Mouse (Mus musculus): ENCODE data around the gene Actn4. TPM values are rescaled to one million over a fixed set of nuclear protein-coding genes. Genes with fewer than 3 reads are reported as not detected.
A peak's percentile ranks its signal among the peaks of the same experiment; 100 is the strongest.

Actn4 gene
- polyA plus RNA-seq, 1 experiment from 2014 or later, result 191 TPM

- no peak overlapping the region for H3K4me3 ChIP-seq (ENCODE audit: low read depth, low read length)
- H3K36me3 ChIP-seq (ENCODE audit: control insufficient read depth, insufficient read depth, low read length), result peaks cover 4% of the 10 kb centered on the region
- WGBS, result 89% methylated on average over 4 of the region's 5 CpGs
- H3K4me1 ChIP-seq (replicated peaks; ENCODE audit: control insufficient read depth, insufficient read depth, low read length), result 0 out of 2 replicates have a peak, but pooled peaks cover 3% of the 10 kb centered on the region
- DNase-seq (ENCODE audit: low spot score), result no peak
- H3K27me3 ChIP-seq (replicated peaks; ENCODE audit: control insufficient read depth, insufficient read depth, low read length), result no peaks in the 10 kb centered on the region
- no peak for ATAC-seq (replicated peaks; ENCODE audit: low FRiP score)
- no peak overlapping the region for H3K27ac ChIP-seq (ENCODE audit: low read depth, low read length)
- no peak overlapping the region for H3K4me2 ChIP-seq
- H3K9me3 ChIP-seq (ENCODE audit: control insufficient read depth, low read length), result no peaks in the 10 kb centered on the region
- H3K9ac ChIP-seq (ENCODE audit: low read depth, low read length), result no peak overlapping the region
These were observed 4.0 kb upstream of the Actn4 start for GRCm38 (mm10) chr7:28966181-28966580.

GRCm38 (mm10) chr7:28965346-28965840, 3.3 kb upstream of the Actn4 start:
- no peak for ATAC-seq (replicated peaks; ENCODE audit: low FRiP score)
- Histone ChIP-seq H3K36me3 (ENCODE audit: control insufficient read depth, insufficient read depth, low read length) (no peaks in the 10 kb centered on the region), H3K4me3 (ENCODE audit: low read depth, low read length) (no peak overlapping the region), H3K4me1 (replicated peaks; ENCODE audit: control insufficient read depth, insufficient read depth, low read length) (peaks cover 8% of the 10 kb centered on the region), H3K9ac (ENCODE audit: low read depth, low read length) (0 out of 2 replicates have a peak overlapping the region, but pooled peaks have one; percentile 11), H3K9me3 (ENCODE audit: control insufficient read depth, low read length) (no peaks in the 10 kb centered on the region), H3K27me3 (replicated peaks; ENCODE audit: control insufficient read depth, insufficient read depth, low read length) (no peaks in the 10 kb centered on the region), H3K4me2 (no peak overlapping the region), H3K27ac (ENCODE audit: low read depth, low read length) (no peak overlapping the region)
- WGBS, result 86% methylated on average over 5 of the region's 5 CpGs
- no peak for DNase-seq (ENCODE audit: low spot score)

DNA sequence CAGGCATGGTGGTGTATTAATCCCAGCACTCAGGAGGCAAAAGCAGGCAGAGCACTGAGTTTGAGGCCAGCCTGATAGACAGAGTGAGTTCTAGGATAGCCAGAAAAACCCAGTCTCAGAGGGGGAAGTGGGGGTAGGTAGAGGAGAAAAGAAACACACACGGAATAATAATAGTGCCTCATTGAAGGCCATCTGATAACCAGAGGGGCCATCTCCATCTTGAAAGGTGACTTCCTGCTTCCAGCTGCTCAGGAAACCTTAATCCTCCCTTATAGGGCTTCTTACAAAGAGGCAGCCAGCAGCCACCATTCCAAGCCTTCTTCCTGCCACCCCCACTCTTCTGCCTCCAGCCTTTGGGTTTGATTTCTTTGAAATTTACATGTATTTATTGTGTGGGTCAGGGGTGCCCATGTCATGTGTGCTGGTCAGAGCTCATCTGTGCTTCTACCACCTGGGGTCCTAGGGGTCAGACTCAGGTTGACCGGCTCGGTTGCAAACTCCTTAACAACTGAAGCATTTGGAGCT, 1.3 kb upstream of the Actn4 start:
- no peak for ATAC-seq (replicated peaks; ENCODE audit: low FRiP score)
- no peak overlapping the region for H3K4me3 ChIP-seq (ENCODE audit: low read depth, low read length)
- no peak for DNase-seq (ENCODE audit: low spot score)
- no peak overlapping the region for H3K9ac ChIP-seq (ENCODE audit: low read depth, low read length)
- WGBS, result 71% methylated on average over 3 of the region's 3 CpGs
- no peaks in the 10 kb centered on the region for H3K27me3 ChIP-seq (replicated peaks; ENCODE audit: control insufficient read depth, insufficient read depth, low read length)
- no peak overlapping the region for H3K4me2 ChIP-seq
- H3K9me3 ChIP-seq (ENCODE audit: control insufficient read depth, low read length), result no peaks in the 10 kb centered on the region
- H3K27ac ChIP-seq (ENCODE audit: low read depth, low read length), result no peak overlapping the region
- H3K4me1 ChIP-seq (replicated peaks; ENCODE audit: control insufficient read depth, insufficient read depth, low read length), result peaks cover 27% of the 10 kb centered on the region
- no peaks in the 10 kb centered on the region for H3K36me3 ChIP-seq (ENCODE audit: control insufficient read depth, insufficient read depth, low read length)

DNA sequence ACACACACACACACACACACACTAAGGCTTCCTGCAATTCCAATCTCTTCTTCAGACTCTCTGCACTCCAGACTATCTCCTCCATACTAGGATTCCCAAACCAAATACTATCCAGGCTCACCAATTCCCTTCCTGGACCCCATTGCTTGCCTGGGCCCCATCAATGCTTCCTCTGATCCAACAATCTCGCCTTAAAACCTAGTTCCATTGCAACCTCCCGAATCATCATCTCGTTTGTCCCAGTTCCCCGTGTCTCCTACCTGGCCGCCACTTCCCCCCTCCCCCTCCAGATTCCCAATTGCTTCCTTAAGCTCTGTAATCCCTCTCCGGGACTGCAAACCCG, 585 bp downstream of the Actn4 start:
- ATAC-seq (replicated peaks; ENCODE audit: low FRiP score), result no peak
- peak overlapping the region; percentile 98 for H3K4me2 ChIP-seq
- WGBS, result 1% methylated on average over 7 of the region's 7 CpGs

DNA sequence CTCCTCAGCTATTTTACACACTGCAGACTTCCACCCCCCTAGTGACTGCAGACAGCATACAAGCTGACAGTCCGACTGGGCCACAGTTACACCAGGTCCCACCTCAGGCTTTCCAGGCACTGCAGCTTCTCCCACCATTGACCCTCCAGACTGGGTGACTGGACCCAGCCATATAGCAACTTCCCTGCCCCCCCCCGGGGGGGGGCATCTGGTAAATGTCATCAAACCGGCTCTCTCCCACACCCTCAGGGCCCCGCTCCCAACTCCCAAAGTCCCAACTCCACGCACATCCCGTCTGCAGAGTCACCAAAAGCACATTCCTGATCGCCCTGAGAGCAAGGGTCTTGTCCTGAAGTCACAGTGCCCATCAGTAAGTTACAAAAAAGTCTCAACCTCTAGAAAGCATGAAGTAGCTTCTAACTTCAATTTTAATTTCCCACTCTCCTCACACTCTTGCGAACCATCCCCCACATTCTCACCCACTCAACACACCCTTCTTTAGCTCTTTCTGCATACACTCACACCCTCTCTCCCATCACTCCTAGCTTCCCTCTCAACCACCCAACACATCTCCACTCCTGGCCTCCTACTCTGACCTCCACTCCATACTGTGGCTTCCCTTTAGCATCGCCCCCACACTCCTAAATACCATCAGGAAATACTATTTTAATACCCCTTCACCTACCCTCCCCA, 1.6 kb downstream of the Actn4 start:
- Histone ChIP-seq H3K9me3 (ENCODE audit: control insufficient read depth, low read length) (no peaks in the 10 kb centered on the region), H3K27ac (ENCODE audit: low read depth, low read length) (peak overlapping the region; percentile 62), H3K4me1 (replicated peaks; ENCODE audit: control insufficient read depth, insufficient read depth, low read length) (peaks cover 55% of the 10 kb centered on the region), H3K4me3 (ENCODE audit: low read depth, low read length) (peak overlapping the region; percentile 98), H3K4me2 (peak overlapping the region; percentile 98), H3K27me3 (replicated peaks; ENCODE audit: control insufficient read depth, insufficient read depth, low read length) (no peaks in the 10 kb centered on the region), H3K9ac (ENCODE audit: low read depth, low read length) (peak overlapping the region; percentile 99), H3K36me3 (ENCODE audit: control insufficient read depth, insufficient read depth, low read length) (peaks cover 2% of the 10 kb centered on the region; the same call in 1 of the 2 replicates)
- WGBS, result 27% methylated on average over 9 of the region's 9 CpGs
- no peak for ATAC-seq (replicated peaks; ENCODE audit: low FRiP score)
- DNase-seq (ENCODE audit: low spot score), result no peak

More for the DNA sequence above, 585 bp downstream of the Actn4 start:
- DNase-seq (ENCODE audit: low spot score), result no peak
- Histone ChIP-seq H3K9ac (ENCODE audit: low read depth, low read length) (peak overlapping the region; percentile 99), H3K27me3 (replicated peaks; ENCODE audit: control insufficient read depth, insufficient read depth, low read length) (no peaks in the 10 kb centered on the region), H3K36me3 (ENCODE audit: control insufficient read depth, insufficient read depth, low read length) (no peaks in the 10 kb centered on the region), H3K4me3 (ENCODE audit: low read depth, low read length) (peak overlapping the region; percentile 98), H3K9me3 (ENCODE audit: control insufficient read depth, low read length) (no peaks in the 10 kb centered on the region), H3K4me1 (replicated peaks; ENCODE audit: control insufficient read depth, insufficient read depth, low read length) (peaks cover 44% of the 10 kb centered on the region), H3K27ac (ENCODE audit: low read depth, low read length) (peak overlapping the region; percentile 86)

DNA sequence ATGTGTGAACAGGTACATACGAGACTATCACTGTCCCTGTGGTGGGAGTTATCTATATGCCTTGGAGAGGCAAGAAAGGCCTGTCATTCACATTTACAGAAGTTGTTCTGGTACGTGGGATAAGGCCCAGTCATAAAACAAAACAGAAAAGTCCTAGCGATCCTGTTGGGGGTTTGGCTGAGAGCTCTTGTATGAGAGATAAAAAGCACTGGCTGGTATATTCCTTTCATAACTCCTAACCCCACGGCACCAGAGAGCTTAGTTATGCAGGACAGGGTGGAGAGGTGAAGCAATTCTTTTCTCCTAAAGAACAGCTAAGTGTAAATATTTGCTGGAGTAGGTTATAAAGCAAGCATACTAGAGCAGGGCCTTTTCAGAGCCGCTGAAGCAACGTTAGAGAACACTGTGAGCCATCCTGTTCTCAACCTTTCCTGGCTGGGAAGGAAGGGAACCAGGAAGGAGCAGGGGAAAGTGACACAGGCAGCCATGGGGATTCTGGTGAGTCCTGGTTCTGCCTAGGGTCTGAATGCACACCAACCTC, 2.6 kb downstream of the Actn4 start:
- no peak for DNase-seq (ENCODE audit: low spot score)

DNA sequence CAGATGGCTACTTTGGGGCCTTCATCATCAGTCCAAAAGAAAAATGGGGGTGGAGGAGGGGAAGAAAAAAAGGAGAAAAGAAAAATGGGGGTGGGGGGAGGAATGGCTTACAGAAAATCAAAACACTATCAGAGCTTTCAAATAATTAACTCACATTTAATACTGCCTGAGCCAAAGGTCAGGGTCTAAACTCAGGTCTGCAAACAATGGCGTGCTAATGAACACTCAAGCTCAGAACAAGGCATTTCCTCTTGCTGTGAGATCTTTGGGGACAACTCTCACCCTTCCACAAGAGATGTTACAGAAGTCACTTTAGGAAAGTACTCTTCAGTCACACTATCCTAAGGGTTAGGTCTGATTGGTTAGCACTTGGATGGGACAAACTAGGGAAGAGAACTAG, 3.4 kb downstream of the Actn4 start:
- peak overlapping the region; percentile 62; the same call in 1 of the 2 replicates for H3K27ac ChIP-seq (ENCODE audit: low read depth, low read length)
- peaks cover 6% of the 10 kb centered on the region; the same call in 1 of the 2 replicates for H3K36me3 ChIP-seq (ENCODE audit: control insufficient read depth, insufficient read depth, low read length)
- no peak for ATAC-seq (replicated peaks; ENCODE audit: low FRiP score)
- no peaks in the 10 kb centered on the region for H3K9me3 ChIP-seq (ENCODE audit: control insufficient read depth, low read length)
- WGBS, result 46% methylated on average over 1 of the region's 1 CpGs
- H3K4me2 ChIP-seq, result peak overlapping the region; percentile 98
- H3K9ac ChIP-seq (ENCODE audit: low read depth, low read length), result peak overlapping the region; percentile 99; the same call in 1 of the 2 replicates
- no peaks in the 10 kb centered on the region for H3K27me3 ChIP-seq (replicated peaks; ENCODE audit: control insufficient read depth, insufficient read depth, low read length)
- H3K4me3 ChIP-seq (ENCODE audit: low read depth, low read length), result peak overlapping the region; percentile 98
- H3K4me1 ChIP-seq (replicated peaks; ENCODE audit: control insufficient read depth, insufficient read depth, low read length), result peaks cover 71% of the 10 kb centered on the region
- no peak for DNase-seq (ENCODE audit: low spot score)

More for the DNA sequence above, 2.6 kb downstream of the Actn4 start:
- Histone ChIP-seq H3K4me3 (ENCODE audit: low read depth, low read length) (peak overlapping the region; percentile 98), H3K9me3 (ENCODE audit: control insufficient read depth, low read length) (no peaks in the 10 kb centered on the region), H3K36me3 (ENCODE audit: control insufficient read depth, insufficient read depth, low read length) (peaks cover 6% of the 10 kb centered on the region; the same call in 1 of the 2 replicates), H3K4me1 (replicated peaks; ENCODE audit: control insufficient read depth, insufficient read depth, low read length) (peaks cover 64% of the 10 kb centered on the region), H3K27me3 (replicated peaks; ENCODE audit: control insufficient read depth, insufficient read depth, low read length) (no peaks in the 10 kb centered on the region), H3K9ac (ENCODE audit: low read depth, low read length) (peak overlapping the region; percentile 99), H3K4me2 (peak overlapping the region; percentile 98), H3K27ac (ENCODE audit: low read depth, low read length) (peak overlapping the region; percentile 62)
- WGBS, result 11% methylated on average over 6 of the region's 6 CpGs
- peak; percentile 19 for ATAC-seq (replicated peaks; ENCODE audit: low FRiP score)

DNA sequence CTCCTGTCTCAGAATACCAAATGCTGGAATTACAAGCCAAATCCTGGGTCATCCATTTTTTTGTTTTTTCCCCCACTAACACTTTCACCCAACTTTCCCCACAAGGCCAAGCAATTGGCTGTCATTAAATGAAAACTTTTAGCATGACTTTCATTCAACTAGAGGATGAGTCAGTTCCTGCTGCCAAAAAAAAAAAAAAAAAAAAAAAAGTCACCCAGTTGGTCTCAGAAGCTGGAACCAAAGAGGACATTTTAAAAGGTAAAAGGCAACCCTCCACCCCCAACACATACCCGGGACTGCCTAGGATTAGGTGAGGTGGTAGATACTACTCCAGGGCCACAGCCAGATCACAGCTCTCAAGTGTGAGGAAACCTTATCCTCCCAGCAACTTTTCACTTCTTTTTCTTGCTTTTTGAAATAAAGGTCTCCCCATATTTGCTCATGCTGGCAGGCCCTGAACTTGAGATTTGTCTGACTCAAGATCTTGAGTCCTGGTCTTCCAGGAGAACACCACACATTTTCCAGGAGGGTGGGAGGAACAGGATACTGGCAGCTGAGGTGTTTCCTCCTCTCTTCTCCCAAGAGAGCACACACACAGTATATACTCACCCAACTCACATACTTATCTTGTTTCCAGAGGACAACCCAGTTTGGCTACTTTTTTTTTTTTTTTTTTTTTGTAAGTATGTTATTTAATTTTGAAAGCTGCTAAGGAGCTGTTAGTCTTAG, 4.0 kb downstream of the Actn4 start:
- H3K9ac ChIP-seq (ENCODE audit: low read depth, low read length), result no peak overlapping the region
- ATAC-seq (replicated peaks; ENCODE audit: low FRiP score), result no peak
- H3K27ac ChIP-seq (ENCODE audit: low read depth, low read length), result peak overlapping the region; percentile 62
- H3K9me3 ChIP-seq (ENCODE audit: control insufficient read depth, low read length), result no peaks in the 10 kb centered on the region
- H3K27me3 ChIP-seq (replicated peaks; ENCODE audit: control insufficient read depth, insufficient read depth, low read length), result no peaks in the 10 kb centered on the region
- peaks cover 6% of the 10 kb centered on the region; the same call in 1 of the 2 replicates for H3K36me3 ChIP-seq (ENCODE audit: control insufficient read depth, insufficient read depth, low read length)
- DNase-seq (ENCODE audit: low spot score), result no peak
- H3K4me3 ChIP-seq (ENCODE audit: low read depth, low read length), result no peak overlapping the region
- peak overlapping the region; percentile 98 for H3K4me2 ChIP-seq
- H3K4me1 ChIP-seq (replicated peaks; ENCODE audit: control insufficient read depth, insufficient read depth, low read length), result peaks cover 74% of the 10 kb centered on the region
- WGBS, result 44% methylated on average over 1 of the region's 1 CpGs

All from liver, embryonic 11.5 days (tissue).